Mouse (Mus musculus): ENCODE results near the gene Sowahd. TPM values are rescaled to one million over a fixed set of nuclear protein-coding genes. Genes with fewer than 3 reads are reported as not detected.

The Sowahd gene
- total and polyA plus RNA-seq, 3 experiments = not detected

DNA sequence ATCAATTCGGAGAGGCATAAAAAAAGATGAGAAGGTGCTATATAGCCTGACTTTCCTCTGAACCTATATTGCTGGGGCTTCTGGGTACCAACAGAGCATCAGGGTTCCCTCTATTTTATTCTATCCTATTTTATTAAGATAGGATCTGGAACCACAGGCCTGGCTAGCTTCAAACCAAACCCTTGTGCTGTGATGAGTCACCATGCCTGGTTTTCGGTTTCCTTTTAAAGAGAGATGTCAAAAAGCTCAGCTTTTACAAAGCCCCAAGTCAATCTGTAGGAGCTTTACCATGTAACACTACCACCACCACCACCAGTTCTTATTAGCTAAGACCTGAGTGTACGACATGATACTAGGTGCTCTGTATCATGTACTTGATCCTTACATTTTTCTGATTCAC is 50.0 kb downstream of the Sowahd start:
- no peak overlapping the region for H3K9ac ChIP-seq (ENCODE audit: insufficient read depth, low read depth)
- dilution Hi-C loops (cut with MboI; ENCODE audit: extremely low pct_ligation_motif_present, extremely low pct_unique_long_range_greater_than_20kb, low sequenced_read_pairs) = no loop called here
- 0 out of 2 replicates have a peak overlapping the region, but pooled peaks have one; percentile 13 for H3K4me2 ChIP-seq (ENCODE audit: insufficient read depth, low read depth, poor library complexity, severe bottlenecking)
- TF ChIP-seq JUND (conservative IDR thresholded peaks at IDR 0.05; ENCODE audit: low read depth, low read length) = 0 out of 2 replicates have a peak, but pooled peaks have one; percentile 13
- no peak for TF ChIP-seq NRF1 (IDR thresholded peaks at IDR 0.05; ENCODE audit: low read depth, low read length)
- peak overlapping the region; percentile 60 for H3K27ac ChIP-seq (ENCODE audit: insufficient read depth, low read depth)
- in situ Hi-C loops (cut with MboI; ENCODE audit: low pct_ligation_motif_present, low pct_unique_long_range_greater_than_20kb, low sequenced_read_pairs) = no loop called here
- no peak overlapping the region for H3K4me3 ChIP-seq (replicated peaks in 1 of 3; ENCODE audit: low read depth in 2 of 3, low read length in 2 of 3, poor library complexity in 1 of 3)
- peaks cover 22 to 44% of the 10 kb centered on the region in 2 experiments for H3K36me3 ChIP-seq (replicated peaks in 1 of 2; ENCODE audit: control insufficient read depth in 1 of 2, insufficient read depth in 1 of 2, low read length in 1 of 2)
- H3K4me1 ChIP-seq (ENCODE audit: control insufficient read depth in 1 of 2, insufficient read depth in 2 of 2) = peaks cover 0 to 9% of the 10 kb centered on the region in 2 experiments; a peak in 2 of 4 replicates
- H3K79me2 ChIP-seq (replicated peaks; ENCODE audit: control insufficient read depth, extremely low read depth, insufficient read depth, poor library complexity, severe bottlenecking) = no peaks in the 10 kb centered on the region
- DNase-seq (ENCODE audit: extremely low read depth) = no peak
- H3K27me3 ChIP-seq (replicated peaks) = no peaks in the 10 kb centered on the region
- H3K9me3 ChIP-seq (replicated peaks; ENCODE audit: low read length) = no peaks in the 10 kb centered on the region

Other genes starting within 250 kb of the Sowahd start
- 30.7 and 48.7 TPM in 2 replicates for gene Ube2a, start 174.9 kb upstream of the Sowahd start, total RNA-seq (2012; rRNA removed)
- 90.4 and 96.7 TPM in 2 replicates for gene Ube2a, start 174.9 kb upstream of the Sowahd start, total RNA-seq (2014; rRNA removed)
- gene Ube2a, start 174.9 kb upstream of the Sowahd start, polyA plus RNA-seq (2012; ENCODE audit: insufficient read length, low read depth) = 96.6 and 141 TPM in 2 replicates
- gene C330007P06Rik, start 174.7 kb upstream of the Sowahd start, total RNA-seq (2012; rRNA removed) = 18.6 and 26.7 TPM in 2 replicates
- gene C330007P06Rik, start 174.7 kb upstream of the Sowahd start, total RNA-seq (2014; rRNA removed) = 61.2 and 70.3 TPM in 2 replicates
- gene C330007P06Rik, start 174.7 kb upstream of the Sowahd start, polyA plus RNA-seq (2012; ENCODE audit: insufficient read length, low read depth) = 47.9 and 53.0 TPM in 2 replicates
- 7.0 and 10.1 TPM in 2 replicates for gene Nkrf, start 145.9 kb upstream of the Sowahd start, total RNA-seq (2012; rRNA removed)
- 19.5 and 22.5 TPM in 2 replicates for gene Nkrf, start 145.9 kb upstream of the Sowahd start, total RNA-seq (2014; rRNA removed)
- 18.8 and 19.7 TPM in 2 replicates for gene Nkrf, start 145.9 kb upstream of the Sowahd start, polyA plus RNA-seq (2012; ENCODE audit: insufficient read length, low read depth)
- 88.1 and 98.8 TPM in 2 replicates for gene Sept6, start 57.1 kb upstream of the Sowahd start, total RNA-seq (2012; rRNA removed)
- gene Sept6, start 57.1 kb upstream of the Sowahd start, total RNA-seq (2014; rRNA removed) = 94.1 and 94.4 TPM in 2 replicates
- gene Sept6, start 57.1 kb upstream of the Sowahd start, polyA plus RNA-seq (2012; ENCODE audit: insufficient read length, low read depth) = 180 and 214 TPM in 2 replicates
- gene Rpl39, start 36.6 kb downstream of the Sowahd start, total RNA-seq (2012; rRNA removed) = 2,172 and 2,270 TPM in 2 replicates
- gene Rpl39, start 36.6 kb downstream of the Sowahd start, total RNA-seq (2014; rRNA removed) = 1,227 and 1,249 TPM in 2 replicates
- gene Rpl39, start 36.6 kb downstream of the Sowahd start, polyA plus RNA-seq (2012; ENCODE audit: insufficient read length, low read depth) = 2,129 and 2,542 TPM in 2 replicates
- 14.2 and 15.2 TPM in 2 replicates for gene Upf3b, start 61.5 kb downstream of the Sowahd start, total RNA-seq (2012; rRNA removed)
- 13.4 and 15.7 TPM in 2 replicates for gene Upf3b, start 61.5 kb downstream of the Sowahd start, total RNA-seq (2014; rRNA removed)
- 49.6 and 57.7 TPM in 2 replicates for gene Upf3b, start 61.5 kb downstream of the Sowahd start, polyA plus RNA-seq (2012; ENCODE audit: insufficient read length, low read depth)
- 10.5 and 11.6 TPM in 2 replicates for gene Nkap, start 78.0 kb downstream of the Sowahd start, total RNA-seq (2012; rRNA removed)
- 19.4 TPM in 2 replicates for gene Nkap, start 78.0 kb downstream of the Sowahd start, total RNA-seq (2014; rRNA removed)
- gene Nkap, start 78.0 kb downstream of the Sowahd start, polyA plus RNA-seq (2012; ENCODE audit: insufficient read length, low read depth) = 17.4 and 28.2 TPM in 2 replicates
- gene Akap14, start 120.0 kb downstream of the Sowahd start, total RNA-seq (2012; rRNA removed) = not detected in 2 replicates
- not detected in 2 replicates for gene Akap14, start 120.0 kb downstream of the Sowahd start, total RNA-seq (2014; rRNA removed)
- gene Akap14, start 120.0 kb downstream of the Sowahd start, polyA plus RNA-seq (2012; ENCODE audit: insufficient read length, low read depth) = 0.17 TPM in 1 of 2 replicates, not detected in the other
- 268 and 273 TPM in 2 replicates for gene Ndufa1, start 142.3 kb downstream of the Sowahd start, total RNA-seq (2012; rRNA removed)
- 165 and 188 TPM in 2 replicates for gene Ndufa1, start 142.3 kb downstream of the Sowahd start, total RNA-seq (2014; rRNA removed)
- gene Ndufa1, start 142.3 kb downstream of the Sowahd start, polyA plus RNA-seq (2012; ENCODE audit: insufficient read length, low read depth) = 190 and 191 TPM in 2 replicates
- gene Rnf113a1, start 142.4 kb downstream of the Sowahd start, total RNA-seq (2012; rRNA removed) = 9.6 and 12.5 TPM in 2 replicates
- 10.0 and 11.0 TPM in 2 replicates for gene Rnf113a1, start 142.4 kb downstream of the Sowahd start, total RNA-seq (2014; rRNA removed)
- 9.9 and 11.1 TPM in 2 replicates for gene Rnf113a1, start 142.4 kb downstream of the Sowahd start, polyA plus RNA-seq (2012; ENCODE audit: insufficient read length, low read depth)
- not detected in 2 replicates for gene Gm9, start 162.2 kb downstream of the Sowahd start, total RNA-seq (2012; rRNA removed)
- not detected in 2 replicates for gene Gm9, start 162.2 kb downstream of the Sowahd start, total RNA-seq (2014; rRNA removed)
- not detected in 2 replicates for gene Gm9, start 162.2 kb downstream of the Sowahd start, polyA plus RNA-seq (2012; ENCODE audit: insufficient read length, low read depth)
- gene Rhox1, start 173.4 kb downstream of the Sowahd start, total RNA-seq (2012; rRNA removed) = not detected in 2 replicates
- not detected in 2 replicates for gene Rhox1, start 173.4 kb downstream of the Sowahd start, total RNA-seq (2014; rRNA removed)
- gene Rhox1, start 173.4 kb downstream of the Sowahd start, polyA plus RNA-seq (2012; ENCODE audit: insufficient read length, low read depth) = not detected in 2 replicates
- gene Rhox2a, start 196.1 kb downstream of the Sowahd start, total RNA-seq (2012; rRNA removed) = 0.21 TPM in 1 of 2 replicates, not detected in the other
- gene Rhox2a, start 196.1 kb downstream of the Sowahd start, total RNA-seq (2014; rRNA removed) = not detected in 2 replicates
- gene Rhox2a, start 196.1 kb downstream of the Sowahd start, polyA plus RNA-seq (2012; ENCODE audit: insufficient read length, low read depth) = not detected in 2 replicates
- not detected in 2 replicates for gene Rhox3a, start 201.1 kb downstream of the Sowahd start, total RNA-seq (2012; rRNA removed)
- not detected in 2 replicates for gene Rhox3a, start 201.1 kb downstream of the Sowahd start, total RNA-seq (2014; rRNA removed)
- 0.52 TPM in 1 of 2 replicates, not detected in the other for gene Rhox3a, start 201.1 kb downstream of the Sowahd start, polyA plus RNA-seq (2012; ENCODE audit: insufficient read length, low read depth)
- 3.8 and 4.8 TPM in 2 replicates for gene Rhox4a, start 216.5 kb downstream of the Sowahd start, total RNA-seq (2012; rRNA removed)
- 7.2 and 8.2 TPM in 2 replicates for gene Rhox4a, start 216.5 kb downstream of the Sowahd start, total RNA-seq (2014; rRNA removed)
- 32.8 TPM in 1 of 2 replicates, not detected in the other for gene Rhox4a, start 216.5 kb downstream of the Sowahd start, polyA plus RNA-seq (2012; ENCODE audit: insufficient read length, low read depth)

Data from CH12.LX (cell line).